Mouse (Mus musculus): ENCODE results near the gene Chadl. TPM values are rescaled to one million over a fixed set of nuclear protein-coding genes. Genes with fewer than 3 reads are reported as not detected.
A peak's percentile ranks its signal among the peaks of the same experiment; 100 is the strongest.
"Not testable (repeated sequence)": the region's sequence is repeated elsewhere in the genome, so short reads cannot be mapped to it uniquely, and the experiment has no call there.

The Chadl gene
- total RNA-seq, 2 experiments from 2014 or later, result 18.8 to 23.8 TPM

- DNase-seq (ENCODE audit: low spot score in 2 of 2), result no peak
- intact Hi-C loops (cut with DNase I), result no loop called here
Observed at GRCm38 (mm10) chr15:81703094-81703489, 6.0 kb upstream of the Chadl start.

- intact Hi-C loops (cut with DNase I), result no loop called here
- no peak for DNase-seq (ENCODE audit: low spot score in 2 of 2)
Observed at GRCm38 (mm10) chr15:81702306-81703093, 5.4 kb upstream of the Chadl start.

GRCm38 (mm10) chr15:81701350-81701749 is 4.3 kb upstream of the Chadl start:
- intact Hi-C loops (cut with DNase I); DNase-seq (ENCODE audit: low spot score in 2 of 2): not testable (repeated sequence)

GRCm38 (mm10) chr15:81700601-81701000 is 3.5 kb upstream of the Chadl start:
- no peak for DNase-seq (ENCODE audit: low spot score in 2 of 2)
- intact Hi-C loops (cut with DNase I), result no loop called here

- intact Hi-C loops (cut with DNase I), result no loop called here
- no peak for DNase-seq (ENCODE audit: low spot score in 2 of 2)
Observed at GRCm38 (mm10) chr15:81700161-81700560, 3.1 kb upstream of the Chadl start.

GRCm38 (mm10) chr15:81698532-81698931 is 1.4 kb upstream of the Chadl start:
- DNase-seq (ENCODE audit: low spot score in 2 of 2), result no peak
- intact Hi-C loops (cut with DNase I), result loop anchor here (5.0 kb wide), 1 partner anchor 114 kb away; no protein-coding TSS in a partner anchor

- intact Hi-C loops (cut with DNase I), result loop anchor here (5.0 kb wide), 1 partner anchor 114 kb away; no protein-coding TSS in a partner anchor
Observed at GRCm38 (mm10) chr15:81697847-81698246, 760 bp upstream of the Chadl start.

GRCm38 (mm10) chr15:81694891-81695290 is 2.2 kb downstream of the Chadl start:
- DNase-seq (ENCODE audit: low spot score in 2 of 2), result no peak
- intact Hi-C loops (cut with DNase I), result loop anchor here (5.0 kb wide), 1 partner anchor 117 kb away; no protein-coding TSS in a partner anchor

More at GRCm38 (mm10) chr15:81697847-81698246, 760 bp upstream of the Chadl start:
- peak; percentile 31 to 55 for DNase-seq (ENCODE audit: low spot score in 2 of 2)

- peak; percentile 67 to 78 for DNase-seq (ENCODE audit: low spot score in 2 of 2)
- intact Hi-C loops (cut with DNase I), result no loop called here
Observed at GRCm38 (mm10) chr15:81693967-81694881, 2.9 kb downstream of the Chadl start.

GRCm38 (mm10) chr15:81693366-81693966 is 3.6 kb downstream of the Chadl start:
- DNase-seq (ENCODE audit: low spot score in 2 of 2), result no peak

GRCm38 (mm10) chr15:81680301-81680805 is 16.7 kb downstream of the Chadl start:
- no peak for DNase-seq (ENCODE audit: low spot score in 2 of 2)
- intact Hi-C loops (cut with DNase I), result no loop called here

More at GRCm38 (mm10) chr15:81693366-81693966, 3.6 kb downstream of the Chadl start:
- intact Hi-C loops (cut with DNase I), result no loop called here

GRCm38 (mm10) chr15:81676637-81677036 is 20.4 kb downstream of the Chadl start:
- intact Hi-C loops (cut with DNase I), result no loop called here

GRCm38 (mm10) chr15:81670231-81670640 is 26.9 kb downstream of the Chadl start:
- intact Hi-C loops (cut with DNase I), result no loop called here
- peak; percentile 41 to 54 for DNase-seq (ENCODE audit: low spot score in 2 of 2)

More at GRCm38 (mm10) chr15:81676637-81677036, 20.4 kb downstream of the Chadl start:
- no peak for DNase-seq (ENCODE audit: low spot score in 2 of 2)

- DNase-seq (ENCODE audit: low spot score in 2 of 2), result no peak
- intact Hi-C loops (cut with DNase I), result no loop called here
Observed at GRCm38 (mm10) chr15:81666957-81667356, 30.1 kb downstream of the Chadl start.

- peak; percentile 93 to 94 for DNase-seq (ENCODE audit: low spot score in 2 of 2)
- intact Hi-C loops (cut with DNase I), result no loop called here
Observed at GRCm38 (mm10) chr15:81663697-81664561, 33.2 kb downstream of the Chadl start, which contains the start of gene L3mbtl2. L3mbtl2 (plus strand) TSS chr15:81663889.

GRCm38 (mm10) chr15:81663281-81663680 is 33.8 kb downstream of the Chadl start:
- no peak for DNase-seq (ENCODE audit: low spot score in 2 of 2)
- intact Hi-C loops (cut with DNase I), result no loop called here

GRCm38 (mm10) chr15:81661701-81662100 is 35.4 kb downstream of the Chadl start:
- intact Hi-C loops (cut with DNase I), result no loop called here

GRCm38 (mm10) chr15:81650636-81651035 is 46.5 kb downstream of the Chadl start:
- intact Hi-C loops (cut with DNase I), result no loop called here
- DNase-seq (ENCODE audit: low spot score in 2 of 2), result no peak

More at GRCm38 (mm10) chr15:81661701-81662100, 35.4 kb downstream of the Chadl start:
- no peak for DNase-seq (ENCODE audit: low spot score in 2 of 2)

Data from left cerebral cortex, postnatal 14 days (tissue).